Mouse (Mus musculus): ENCODE measurements around the gene Il1r2. TPM values are rescaled to one million over a fixed set of nuclear protein-coding genes. Genes with fewer than 3 reads are reported as not detected.

Il1r2 gene
- polyA plus RNA-seq, 1 experiment from 2014 or later: 0.72 TPM

DNA sequence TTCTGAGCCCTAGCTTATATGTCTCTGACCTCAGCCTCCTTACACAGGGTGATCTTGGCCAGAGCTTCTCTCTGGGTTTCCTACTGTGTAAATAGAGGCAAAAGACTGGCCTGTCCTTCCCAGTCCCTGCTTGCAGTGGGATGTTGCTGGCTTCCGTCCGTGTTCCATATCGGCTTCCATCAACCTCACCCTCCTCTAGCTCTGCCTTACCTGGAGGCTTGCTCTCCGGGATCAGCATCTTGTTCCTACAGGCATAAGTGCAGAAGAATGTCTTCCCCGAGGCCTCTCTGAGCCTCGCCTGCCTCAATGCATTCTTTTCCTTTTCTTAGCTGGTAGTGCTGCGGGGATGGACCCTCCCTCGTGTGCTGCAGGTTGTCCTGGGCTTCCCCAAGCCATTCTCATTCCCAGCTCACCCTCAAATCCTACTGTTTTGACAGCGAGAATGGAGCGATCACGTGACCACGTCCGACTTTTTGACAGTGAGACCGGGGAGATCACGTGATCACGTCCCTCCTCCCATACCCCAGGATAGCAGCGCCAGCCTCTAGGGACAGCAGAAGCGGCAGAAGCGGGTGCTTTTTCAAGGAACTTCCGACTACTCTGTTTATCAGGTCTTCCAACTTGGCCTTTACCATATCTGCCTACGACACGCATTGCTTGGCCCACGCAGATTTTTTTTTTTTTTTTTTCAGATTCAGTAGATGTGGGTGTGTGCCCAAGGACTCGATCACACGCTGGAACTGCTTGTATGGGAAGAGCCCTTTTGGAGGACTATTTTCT lies 11.7 kb downstream of the Il1r2 start:
- peak overlapping the region; percentile 49; the same call in 1 of the 2 replicates for H3K27ac ChIP-seq

GRCm38 (mm10) chr1:40091160-40091559 lies 17.3 kb downstream of the Il1r2 start:
- Histone ChIP-seq H3K9me3 (ENCODE audit: control insufficient read depth, low read length) (no peaks in the 10 kb centered on the region), H3K4me1 (replicated peaks; ENCODE audit: control insufficient read depth, insufficient read depth, low read length) (no peaks in the 10 kb centered on the region), H3K4me2 (replicated peaks) (no peak overlapping the region), H3K27me3 (ENCODE audit: control insufficient read depth, insufficient read depth, low read length) (no peaks in the 10 kb centered on the region), H3K27ac (no peak overlapping the region), H3K36me3 (replicated peaks; ENCODE audit: control insufficient read depth, insufficient read depth) (no peaks in the 10 kb centered on the region), H3K4me3 (replicated peaks; ENCODE audit: low read length) (no peak overlapping the region), H3K9ac (no peak overlapping the region)
- WGBS: 91% methylated on average over 9 of the region's 9 CpGs
- DNase-seq (ENCODE audit: low spot score) (no peak), ATAC-seq (ENCODE audit: low FRiP score) (no peak)

More for the DNA sequence above, 11.7 kb downstream of the Il1r2 start:
- Histone ChIP-seq H3K4me1 (replicated peaks; ENCODE audit: control insufficient read depth, insufficient read depth, low read length) (peaks cover 9% of the 10 kb centered on the region), H3K9me3 (ENCODE audit: control insufficient read depth, low read length) (no peaks in the 10 kb centered on the region), H3K9ac (peak overlapping the region; percentile 66), H3K4me3 (replicated peaks; ENCODE audit: low read length) (peak overlapping the region; percentile 36), H3K36me3 (replicated peaks; ENCODE audit: control insufficient read depth, insufficient read depth) (no peaks in the 10 kb centered on the region), H3K27me3 (ENCODE audit: control insufficient read depth, insufficient read depth, low read length) (no peaks in the 10 kb centered on the region), H3K4me2 (replicated peaks) (peak overlapping the region; percentile 68)
- 4% methylated on average over 25 of the region's 25 CpGs for WGBS
- DNase-seq (ENCODE audit: low spot score): peak; percentile 79
- ATAC-seq (ENCODE audit: low FRiP score): peak; percentile 78

- 79% methylated on average over 6 of the region's 6 CpGs for WGBS
- Histone ChIP-seq H3K9me3 (ENCODE audit: control insufficient read depth, low read length) (no peaks in the 10 kb centered on the region), H3K36me3 (replicated peaks; ENCODE audit: control insufficient read depth, insufficient read depth) (no peaks in the 10 kb centered on the region), H3K27me3 (ENCODE audit: control insufficient read depth, insufficient read depth, low read length) (no peaks in the 10 kb centered on the region), H3K27ac (no peak overlapping the region), H3K4me3 (replicated peaks; ENCODE audit: low read length) (no peak overlapping the region), H3K9ac (no peak overlapping the region), H3K4me1 (replicated peaks; ENCODE audit: control insufficient read depth, insufficient read depth, low read length) (no peaks in the 10 kb centered on the region), H3K4me2 (replicated peaks) (no peak overlapping the region)
- ATAC-seq (ENCODE audit: low FRiP score) (no peak), DNase-seq (ENCODE audit: low spot score) (no peak)
These were observed 18.7 kb downstream of the Il1r2 start for GRCm38 (mm10) chr1:40092541-40092940.

DNA sequence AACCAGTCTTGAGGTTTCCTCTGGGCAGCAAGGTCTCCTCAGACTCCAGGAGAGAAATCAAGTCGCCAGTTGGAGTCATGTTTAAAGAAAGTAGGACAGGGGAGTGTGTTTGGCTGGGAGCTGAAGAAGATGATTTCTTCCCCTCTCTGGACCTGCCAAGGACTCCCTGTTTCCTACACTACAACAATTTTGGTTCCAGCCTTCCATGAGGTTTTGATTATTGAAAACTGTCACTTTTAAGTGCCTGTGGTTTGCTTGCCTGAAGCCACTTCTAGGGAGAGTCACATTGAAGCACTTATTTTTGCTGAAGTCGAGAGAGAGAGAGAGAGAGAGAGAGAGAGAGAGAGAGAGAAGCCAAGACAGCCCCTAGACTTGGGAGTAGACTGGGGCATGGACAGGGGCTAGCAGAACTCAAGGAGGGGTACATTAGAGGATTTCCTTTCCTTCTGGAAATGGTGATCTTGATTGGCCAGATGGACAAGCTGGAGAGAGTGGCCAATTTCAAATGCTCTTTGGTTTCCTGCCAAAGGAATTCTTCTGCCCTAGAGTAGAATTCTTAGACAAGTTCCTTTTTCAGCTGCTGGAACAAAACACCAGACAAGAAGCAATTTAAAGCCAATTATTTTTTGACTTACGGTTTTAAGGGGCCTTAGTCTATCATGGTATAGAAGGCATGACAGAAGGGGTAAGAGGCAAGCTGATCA lies 20.9 kb downstream of the Il1r2 start:
- H3K4me1 ChIP-seq (replicated peaks; ENCODE audit: control insufficient read depth, insufficient read depth, low read length): no peaks in the 10 kb centered on the region

GRCm38 (mm10) chr1:40095585-40095984 lies 21.7 kb downstream of the Il1r2 start:
- 11% methylated on average over 1 of the region's 1 CpGs for WGBS
- no peak for ATAC-seq (ENCODE audit: low FRiP score)

More for the DNA sequence above, 20.9 kb downstream of the Il1r2 start:
- 85% methylated on average over 3 of the region's 3 CpGs for WGBS
- Histone ChIP-seq H3K9me3 (ENCODE audit: control insufficient read depth, low read length) (no peaks in the 10 kb centered on the region), H3K27ac (no peak overlapping the region), H3K4me2 (replicated peaks) (no peak overlapping the region), H3K4me3 (replicated peaks; ENCODE audit: low read length) (no peak overlapping the region), H3K9ac (no peak overlapping the region), H3K36me3 (replicated peaks; ENCODE audit: control insufficient read depth, insufficient read depth) (no peaks in the 10 kb centered on the region), H3K27me3 (ENCODE audit: control insufficient read depth, insufficient read depth, low read length) (no peaks in the 10 kb centered on the region)
- DNase-seq (ENCODE audit: low spot score) (no peak), ATAC-seq (ENCODE audit: low FRiP score) (no peak)

GRCm38 (mm10) chr1:40106306-40106705 lies 32.4 kb downstream of the Il1r2 start:
- Histone ChIP-seq H3K4me3 (replicated peaks; ENCODE audit: low read length) (no peak overlapping the region), H3K4me2 (replicated peaks) (no peak overlapping the region), H3K9me3 (ENCODE audit: control insufficient read depth, low read length) (no peaks in the 10 kb centered on the region), H3K27me3 (ENCODE audit: control insufficient read depth, insufficient read depth, low read length) (no peaks in the 10 kb centered on the region), H3K9ac (no peak overlapping the region), H3K27ac (no peak overlapping the region), H3K36me3 (replicated peaks; ENCODE audit: control insufficient read depth, insufficient read depth) (no peaks in the 10 kb centered on the region), H3K4me1 (replicated peaks; ENCODE audit: control insufficient read depth, insufficient read depth, low read length) (no peaks in the 10 kb centered on the region)
- 85% methylated on average over 4 of the region's 4 CpGs for WGBS
- DNase-seq (ENCODE audit: low spot score) (no peak), ATAC-seq (ENCODE audit: low FRiP score) (no peak)

More at GRCm38 (mm10) chr1:40095585-40095984, 21.7 kb downstream of the Il1r2 start:
- no peak for DNase-seq (ENCODE audit: low spot score)
- no peaks in the 10 kb centered on the region for H3K27me3 ChIP-seq (ENCODE audit: control insufficient read depth, insufficient read depth, low read length)
- H3K4me2 ChIP-seq (replicated peaks): no peak overlapping the region
- H3K9ac ChIP-seq: no peak overlapping the region
- no peaks in the 10 kb centered on the region for H3K36me3 ChIP-seq (replicated peaks; ENCODE audit: control insufficient read depth, insufficient read depth)
- H3K27ac ChIP-seq: no peak overlapping the region
- H3K4me1 ChIP-seq (replicated peaks; ENCODE audit: control insufficient read depth, insufficient read depth, low read length): no peaks in the 10 kb centered on the region
- H3K4me3 ChIP-seq (replicated peaks; ENCODE audit: low read length): no peak overlapping the region
- H3K9me3 ChIP-seq (ENCODE audit: control insufficient read depth, low read length): no peaks in the 10 kb centered on the region

GRCm38 (mm10) chr1:40106719-40107118 lies 32.8 kb downstream of the Il1r2 start:
- no peak overlapping the region for H3K9ac ChIP-seq
- H3K4me2 ChIP-seq (replicated peaks): no peak overlapping the region
- DNase-seq (ENCODE audit: low spot score): no peak
- no peak overlapping the region for H3K4me3 ChIP-seq (replicated peaks; ENCODE audit: low read length)
- WGBS: 70% methylated on average over 4 of the region's 4 CpGs
- H3K27ac ChIP-seq: no peak overlapping the region
- H3K36me3 ChIP-seq (replicated peaks; ENCODE audit: control insufficient read depth, insufficient read depth): no peaks in the 10 kb centered on the region
- H3K4me1 ChIP-seq (replicated peaks; ENCODE audit: control insufficient read depth, insufficient read depth, low read length): no peaks in the 10 kb centered on the region
- H3K9me3 ChIP-seq (ENCODE audit: control insufficient read depth, low read length): no peaks in the 10 kb centered on the region
- no peak for ATAC-seq (ENCODE audit: low FRiP score)
- no peaks in the 10 kb centered on the region for H3K27me3 ChIP-seq (ENCODE audit: control insufficient read depth, insufficient read depth, low read length)

- H3K9ac ChIP-seq: no peak overlapping the region
- no peaks in the 10 kb centered on the region for H3K27me3 ChIP-seq (ENCODE audit: control insufficient read depth, insufficient read depth, low read length)
- H3K9me3 ChIP-seq (ENCODE audit: control insufficient read depth, low read length): no peaks in the 10 kb centered on the region
- no peak overlapping the region for H3K4me2 ChIP-seq (replicated peaks)
- WGBS: 71% methylated on average over 5 of the region's 5 CpGs
- H3K27ac ChIP-seq: no peak overlapping the region
- H3K4me1 ChIP-seq (replicated peaks; ENCODE audit: control insufficient read depth, insufficient read depth, low read length): no peaks in the 10 kb centered on the region
- H3K4me3 ChIP-seq (replicated peaks; ENCODE audit: low read length): no peak overlapping the region
- no peaks in the 10 kb centered on the region for H3K36me3 ChIP-seq (replicated peaks; ENCODE audit: control insufficient read depth, insufficient read depth)
- DNase-seq (ENCODE audit: low spot score) (no peak), ATAC-seq (ENCODE audit: low FRiP score) (no peak)
These were observed 34.3 kb downstream of the Il1r2 start for GRCm38 (mm10) chr1:40107971-40108749.

- Histone ChIP-seq H3K4me2 (replicated peaks) (no peak overlapping the region), H3K9me3 (ENCODE audit: control insufficient read depth, low read length) (no peaks in the 10 kb centered on the region), H3K36me3 (replicated peaks; ENCODE audit: control insufficient read depth, insufficient read depth) (no peaks in the 10 kb centered on the region), H3K27ac (no peak overlapping the region), H3K4me3 (replicated peaks; ENCODE audit: low read length) (no peak overlapping the region), H3K27me3 (ENCODE audit: control insufficient read depth, insufficient read depth, low read length) (no peaks in the 10 kb centered on the region), H3K4me1 (replicated peaks; ENCODE audit: control insufficient read depth, insufficient read depth, low read length) (no peaks in the 10 kb centered on the region), H3K9ac (no peak overlapping the region)
- no peak for DNase-seq (ENCODE audit: low spot score)
- WGBS: 77% methylated on average over 6 of the region's 6 CpGs
- ATAC-seq (ENCODE audit: low FRiP score): no peak
These were observed 35.9 kb downstream of the Il1r2 start for GRCm38 (mm10) chr1:40109736-40110135.

Measured in hindbrain, embryonic 14.5 days (tissue).